Mouse (Mus musculus): Measurements from ENCODE around the gene Rinl. TPM values are rescaled to one million over a fixed set of nuclear protein-coding genes. Genes with fewer than 3 reads are reported as not detected.
A peak's percentile ranks its signal among the peaks of the same experiment; 100 is the strongest.

Rinl gene
- polyA plus RNA-seq, 1 experiment from 2014 or later: 6.2 TPM

- Histone ChIP-seq H3K27ac (no peak overlapping the region), H3K4me2 (peak overlapping the region; percentile 65), H3K27me3 (replicated peaks) (no peaks in the 10 kb centered on the region), H3K36me3 (peaks cover under 1% of the 10 kb centered on the region; the same call in 1 of the 2 replicates), H3K9ac (peak overlapping the region; percentile 54), H3K4me1 (peaks cover 19% of the 10 kb centered on the region), H3K9me3 (no peaks in the 10 kb centered on the region), H3K4me3 (replicated peaks) (peak overlapping the region; percentile 88)
- 5% methylated on average over 14 of the region's 14 CpGs for WGBS
- no peak for ATAC-seq (ENCODE audit: insufficient read depth, low FRiP score, low read depth)
Measured at GRCm38 (mm10) chr7:28766910-28767309, 21.9 kb upstream of the Rinl start.

- Histone ChIP-seq H3K9me3 (no peaks in the 10 kb centered on the region), H3K27ac (no peak within 1 kb of the TSS), H3K4me1 (peaks cover 19% of the 10 kb centered on the region), H3K9ac (peak within 1 kb of the TSS; percentile 54), H3K4me2 (peak within 1 kb of the TSS; percentile 68), H3K4me3 (replicated peaks) (peak within 1 kb of the TSS; percentile 88), H3K36me3 (no peaks in the 10 kb centered on the region; the same call in 1 of the 2 replicates), H3K27me3 (replicated peaks) (no peaks in the 10 kb centered on the region)
- WGBS: 57% methylated on average over 7 of the region's 7 CpGs
- ATAC-seq (ENCODE audit: insufficient read depth, low FRiP score, low read depth): no peak
Measured at GRCm38 (mm10) chr7:28767462-28767965, 21.3 kb upstream of the Rinl start, which contains the start of gene Nfkbib. Nfkbib (minus strand) TSS chr7:28767512.

- H3K4me3 ChIP-seq (replicated peaks): no peak overlapping the region
- no peak overlapping the region for H3K4me2 ChIP-seq
- WGBS: 89% methylated on average over 9 of the region's 9 CpGs
- no peaks in the 10 kb centered on the region; the same call in 1 of the 2 replicates for H3K36me3 ChIP-seq
- H3K9me3 ChIP-seq: no peaks in the 10 kb centered on the region
- ATAC-seq (ENCODE audit: insufficient read depth, low FRiP score, low read depth): no peak
- peaks cover 19% of the 10 kb centered on the region for H3K4me1 ChIP-seq
- no peak overlapping the region for H3K9ac ChIP-seq
- no peak overlapping the region for H3K27ac ChIP-seq
- no peaks in the 10 kb centered on the region for H3K27me3 ChIP-seq (replicated peaks)
Measured at GRCm38 (mm10) chr7:28769414-28769958, 19.3 kb upstream of the Rinl start.

GRCm38 (mm10) chr7:28770309-28770708, 18.5 kb upstream of the Rinl start:
- no peak for ATAC-seq (ENCODE audit: insufficient read depth, low FRiP score, low read depth)
- H3K4me1 ChIP-seq: peaks cover 18% of the 10 kb centered on the region
- no peak overlapping the region for H3K4me2 ChIP-seq
- H3K9ac ChIP-seq: no peak overlapping the region
- no peaks in the 10 kb centered on the region for H3K27me3 ChIP-seq (replicated peaks)
- no peak overlapping the region for H3K27ac ChIP-seq
- H3K36me3 ChIP-seq: no peaks in the 10 kb centered on the region; the same call in 1 of the 2 replicates
- no peak overlapping the region for H3K4me3 ChIP-seq (replicated peaks)
- WGBS: 88% methylated on average over 3 of the region's 3 CpGs
- H3K9me3 ChIP-seq: no peaks in the 10 kb centered on the region

- peaks cover 3% of the 10 kb centered on the region; the same call in 1 of the 2 replicates for H3K36me3 ChIP-seq
- WGBS: 88% methylated on average over 11 of the region's 11 CpGs
- no peak overlapping the region for H3K9ac ChIP-seq
- no peaks in the 10 kb centered on the region for H3K9me3 ChIP-seq
- ATAC-seq (ENCODE audit: insufficient read depth, low FRiP score, low read depth): no peak
- H3K27me3 ChIP-seq (replicated peaks): no peaks in the 10 kb centered on the region
- H3K27ac ChIP-seq: no peak overlapping the region
- H3K4me1 ChIP-seq: peaks cover 11% of the 10 kb centered on the region
- H3K4me3 ChIP-seq (replicated peaks): no peak overlapping the region
- no peak overlapping the region for H3K4me2 ChIP-seq
Measured at GRCm38 (mm10) chr7:28771867-28772266, 16.9 kb upstream of the Rinl start.

GRCm38 (mm10) chr7:28773163-28773562, 15.6 kb upstream of the Rinl start:
- Histone ChIP-seq H3K36me3 (peaks cover 3% of the 10 kb centered on the region; the same call in 1 of the 2 replicates), H3K4me3 (replicated peaks) (no peak overlapping the region), H3K9ac (no peak overlapping the region), H3K4me1 (no peaks in the 10 kb centered on the region), H3K9me3 (no peaks in the 10 kb centered on the region), H3K27ac (no peak overlapping the region), H3K27me3 (replicated peaks) (no peaks in the 10 kb centered on the region), H3K4me2 (no peak overlapping the region)
- 75% methylated on average over 3 of the region's 3 CpGs for WGBS
- peak; percentile 23; the same call in 1 of the 2 replicates for ATAC-seq (ENCODE audit: insufficient read depth, low FRiP score, low read depth)

GRCm38 (mm10) chr7:28774164-28774563, 14.6 kb upstream of the Rinl start:
- H3K27ac ChIP-seq: no peak overlapping the region
- H3K27me3 ChIP-seq (replicated peaks): no peaks in the 10 kb centered on the region
- peaks cover 3% of the 10 kb centered on the region; the same call in 1 of the 2 replicates for H3K36me3 ChIP-seq
- H3K9ac ChIP-seq: no peak overlapping the region
- 82% methylated on average over 12 of the region's 12 CpGs for WGBS
- ATAC-seq (ENCODE audit: insufficient read depth, low FRiP score, low read depth): no peak
- H3K4me1 ChIP-seq: no peaks in the 10 kb centered on the region
- H3K4me2 ChIP-seq: no peak overlapping the region
- no peaks in the 10 kb centered on the region for H3K9me3 ChIP-seq
- no peak overlapping the region for H3K4me3 ChIP-seq (replicated peaks)

- ATAC-seq (ENCODE audit: insufficient read depth, low FRiP score, low read depth): no peak
- Histone ChIP-seq H3K4me1 (peaks cover under 1% of the 10 kb centered on the region), H3K36me3 (peaks cover 3% of the 10 kb centered on the region; the same call in 1 of the 2 replicates), H3K4me3 (replicated peaks) (no peak overlapping the region), H3K27me3 (replicated peaks) (no peaks in the 10 kb centered on the region), H3K4me2 (no peak overlapping the region), H3K9ac (no peak overlapping the region), H3K27ac (no peak overlapping the region), H3K9me3 (no peaks in the 10 kb centered on the region)
- 86% methylated on average over 7 of the region's 7 CpGs for WGBS
Measured at GRCm38 (mm10) chr7:28775129-28775528, 13.6 kb upstream of the Rinl start.

- no peak overlapping the region for H3K4me3 ChIP-seq (replicated peaks)
- ATAC-seq (ENCODE audit: insufficient read depth, low FRiP score, low read depth): no peak
- H3K9ac ChIP-seq: no peak overlapping the region
- H3K27ac ChIP-seq: no peak overlapping the region
- 83% methylated on average over 9 of the region's 9 CpGs for WGBS
- H3K9me3 ChIP-seq: no peaks in the 10 kb centered on the region
- no peak overlapping the region for H3K4me2 ChIP-seq
- H3K36me3 ChIP-seq: 0 out of 2 replicates have a peak, but pooled peaks cover 3% of the 10 kb centered on the region
- peaks cover 15% of the 10 kb centered on the region for H3K4me1 ChIP-seq
- H3K27me3 ChIP-seq (replicated peaks): no peaks in the 10 kb centered on the region
Measured at GRCm38 (mm10) chr7:28778825-28779224, 9.9 kb upstream of the Rinl start.

GRCm38 (mm10) chr7:28780067-28780658, 8.6 kb upstream of the Rinl start:
- Histone ChIP-seq H3K4me2 (no peak overlapping the region), H3K36me3 (0 out of 2 replicates have a peak, but pooled peaks cover 3% of the 10 kb centered on the region), H3K27me3 (replicated peaks) (no peaks in the 10 kb centered on the region), H3K4me3 (replicated peaks) (no peak overlapping the region), H3K4me1 (peaks cover 15% of the 10 kb centered on the region), H3K9me3 (no peaks in the 10 kb centered on the region), H3K9ac (no peak overlapping the region), H3K27ac (peak overlapping the region; percentile 83)
- ATAC-seq (ENCODE audit: insufficient read depth, low FRiP score, low read depth): peak; percentile 68
- WGBS: 40% methylated on average over 6 of the region's 6 CpGs

GRCm38 (mm10) chr7:28780857-28781256, 7.9 kb upstream of the Rinl start:
- ATAC-seq (ENCODE audit: insufficient read depth, low FRiP score, low read depth): no peak
- Histone ChIP-seq H3K4me2 (no peak overlapping the region), H3K4me1 (peaks cover 15% of the 10 kb centered on the region), H3K9me3 (no peaks in the 10 kb centered on the region), H3K27me3 (replicated peaks) (no peaks in the 10 kb centered on the region), H3K4me3 (replicated peaks) (no peak overlapping the region), H3K27ac (0 out of 2 replicates have a peak overlapping the region, but pooled peaks have one; percentile 83), H3K9ac (no peak overlapping the region), H3K36me3 (0 out of 2 replicates have a peak, but pooled peaks cover 1% of the 10 kb centered on the region)
- WGBS: 74% methylated on average over 7 of the region's 7 CpGs

- Histone ChIP-seq H3K27ac (peak overlapping the region; percentile 83; the same call in 1 of the 2 replicates), H3K9ac (no peak overlapping the region), H3K9me3 (no peaks in the 10 kb centered on the region), H3K4me3 (replicated peaks) (no peak overlapping the region), H3K4me1 (peaks cover 15% of the 10 kb centered on the region), H3K27me3 (replicated peaks) (no peaks in the 10 kb centered on the region), H3K36me3 (no peaks in the 10 kb centered on the region), H3K4me2 (no peak overlapping the region)
- no peak for ATAC-seq (ENCODE audit: insufficient read depth, low FRiP score, low read depth)
- WGBS: 86% methylated on average over 8 of the region's 8 CpGs
Measured at GRCm38 (mm10) chr7:28781261-28781663, 7.5 kb upstream of the Rinl start.

All from stomach, embryonic 15.5 days (tissue).